Mouse (Mus musculus) gastrocnemius, adult 2 months (tissue): ENCODE measurements around the gene Myh10. TPM values are rescaled to one million over a fixed set of nuclear protein-coding genes. Genes with fewer than 3 reads are reported as not detected.
"Not testable (repeated sequence)": the region's sequence is repeated elsewhere in the genome, so short reads cannot be mapped to it uniquely, and the experiment has no call there.

Experiments used
- DNase-seq: peaks from one replicate; pipeline ENCODE4 v3.0.0; 2022
- H3K27ac ChIP-seq: fragments of 200-600 bp; 2 replicates; pipeline ENCODE4 v1.8.1; 2022; ENCODE audit warnings: mild to moderate bottlenecking
- H3K4me3 ChIP-seq: fragments of 200-600 bp; 2 replicates; pipeline ENCODE4 v1.8.1; 2022; ENCODE audit warnings: mild to moderate bottlenecking, moderate library complexity
- CTCF ChIP-seq: fragments of 200-600 bp; IDR thresholded peaks from 2 replicates; pipeline ENCODE4 v1.8.1; 2022; ENCODE audit warnings: antibody characterized with exemption, mild to moderate bottlenecking, moderate library complexity
- intact Hi-C: fragments of 180-260 bp; cut with DNase I; formaldehyde crosslinking; loops from one replicate; pipeline ENCODE4 v1.15.1; 2025
- total RNA-seq, 2 experiments: library from RNA; stranded (reverse); gene quantifications; 2 replicates each; pipeline ENCODE4 v1.2.3; 2021

Myh10 gene
- total RNA-seq, 2 experiments from 2014 or later, result 12.3 to 28.6 TPM

- Histone ChIP-seq H3K4me3 (no peak overlapping the region), H3K27ac (no peak overlapping the region)
- intact Hi-C loops, result no loop called here
- no peak for TF ChIP-seq CTCF
- DNase-seq, result no peak
These were observed 106.9 kb downstream of the Myh10 start for GRCm38 (mm10) chr11:68798258-68798657.

- peak; percentile 53 for TF ChIP-seq CTCF
- intact Hi-C loops, result loop anchor here (5.0 to 10.0 kb wide), 2 partner anchors 238 to 320 kb away; no protein-coding TSS in a partner anchor
- no peak overlapping the region for H3K4me3 ChIP-seq
- no peak for DNase-seq
- no peak overlapping the region for H3K27ac ChIP-seq
These were observed 113.8 kb downstream of the Myh10 start for GRCm38 (mm10) chr11:68805148-68805547.

GRCm38 (mm10) chr11:68807787-68808186, 116.4 kb downstream of the Myh10 start:
- TF ChIP-seq CTCF, result peak; percentile 99; the same call in 1 of the 2 replicates
- peak; percentile 78 for DNase-seq
- intact Hi-C loops, result loop anchor here (1.0 to 10.0 kb wide), 3 partner anchors 68 to 323 kb away; no protein-coding TSS in a partner anchor
- no peak overlapping the region for H3K4me3 ChIP-seq
- H3K27ac ChIP-seq, result no peak overlapping the region

- intact Hi-C loops, result no loop called here
- no peak for DNase-seq
- no peak overlapping the region for H3K4me3 ChIP-seq
- TF ChIP-seq CTCF, result no peak
- no peak overlapping the region for H3K27ac ChIP-seq
These were observed 120.7 kb downstream of the Myh10 start for GRCm38 (mm10) chr11:68811881-68812577.

- TF ChIP-seq CTCF, result no peak
- Histone ChIP-seq H3K4me3 (no peak overlapping the region), H3K27ac (no peak overlapping the region)
- DNase-seq, result no peak
- intact Hi-C loops, result no loop called here
These were observed 127.1 kb downstream of the Myh10 start for GRCm38 (mm10) chr11:68818416-68818815.

GRCm38 (mm10) chr11:68819226-68819805, 128.0 kb downstream of the Myh10 start:
- Histone ChIP-seq H3K27ac (no peak overlapping the region), H3K4me3 (no peak overlapping the region)
- intact Hi-C loops, result no loop called here
- no peak for DNase-seq
- no peak for TF ChIP-seq CTCF

- no peak for TF ChIP-seq CTCF
- H3K4me3 ChIP-seq, result no peak overlapping the region
- DNase-seq, result no peak
- intact Hi-C loops, result loop anchor here (5.0 kb wide), 1 partner anchor 55 kb away; no protein-coding TSS in a partner anchor
- H3K27ac ChIP-seq, result no peak overlapping the region
These were observed 131.0 kb downstream of the Myh10 start for GRCm38 (mm10) chr11:68822326-68822725.

- intact Hi-C loops, result no loop called here
- no peak for DNase-seq
- H3K27ac ChIP-seq, result peak overlapping the region; percentile 48; the same call in 1 of the 2 replicates
- no peak overlapping the region for H3K4me3 ChIP-seq
- TF ChIP-seq CTCF, result no peak
These were observed 135.4 kb downstream of the Myh10 start for GRCm38 (mm10) chr11:68826735-68827134.

- H3K27ac ChIP-seq, H3K4me3 ChIP-seq, intact Hi-C loops, DNase-seq: not testable (repeated sequence)
These were observed 140.2 kb downstream of the Myh10 start for GRCm38 (mm10) chr11:68831580-68831979.

GRCm38 (mm10) chr11:68832793-68833192, 141.4 kb downstream of the Myh10 start:
- TF ChIP-seq CTCF, result no peak
- no peak for DNase-seq
- intact Hi-C loops, result no loop called here
- H3K27ac ChIP-seq, result no peak overlapping the region
- H3K4me3 ChIP-seq, result no peak overlapping the region

GRCm38 (mm10) chr11:68833593-68833992, 142.2 kb downstream of the Myh10 start:
- Histone ChIP-seq H3K27ac (no peak overlapping the region), H3K4me3 (no peak overlapping the region)
- no peak for DNase-seq
- intact Hi-C loops, result no loop called here
- no peak for TF ChIP-seq CTCF

GRCm38 (mm10) chr11:68835034-68835433, 143.7 kb downstream of the Myh10 start:
- Histone ChIP-seq H3K27ac (no peak overlapping the region), H3K4me3 (no peak overlapping the region)
- no peak for DNase-seq
- intact Hi-C loops, result loop anchor here (5.0 kb wide), 1 partner anchor 37 kb away; the partner anchor contains the start of gene Ndel1
- TF ChIP-seq CTCF, result no peak

GRCm38 (mm10) chr11:68839606-68840005, 148.2 kb downstream of the Myh10 start:
- no peak overlapping the region for H3K27ac ChIP-seq
- TF ChIP-seq CTCF, result no peak
- DNase-seq, result no peak
- intact Hi-C loops, result loop anchor here (5.0 kb wide), 1 partner anchor 33 kb away; the partner anchor contains the start of gene Ndel1
- H3K4me3 ChIP-seq, result no peak overlapping the region
